Mouse (Mus musculus): ENCODE measurements around the gene Abca5.
A peak's percentile ranks its signal among the peaks of the same experiment; 100 is the strongest.

Gene Abca5

GRCm38 (mm10) chr11:110297917-110298533 is 39.5 kb downstream of the Abca5 start:
- no peak for DNase-seq (ENCODE audit: low spot score)

- DNase-seq (ENCODE audit: low spot score), result no peak
These were observed 46.9 kb downstream of the Abca5 start for GRCm38 (mm10) chr11:110290586-110290985.

- DNase-seq (ENCODE audit: low spot score), result no peak
These were observed 49.1 kb downstream of the Abca5 start for GRCm38 (mm10) chr11:110288423-110288822.

GRCm38 (mm10) chr11:110287694-110288093 is 49.8 kb downstream of the Abca5 start:
- no peak for DNase-seq (ENCODE audit: low spot score)

- no peak for DNase-seq (ENCODE audit: low spot score)
These were observed 51.2 kb downstream of the Abca5 start for GRCm38 (mm10) chr11:110286331-110286730.

GRCm38 (mm10) chr11:110284849-110285248 is 52.7 kb downstream of the Abca5 start:
- DNase-seq (ENCODE audit: low spot score), result no peak

- DNase-seq (ENCODE audit: low spot score), result no peak
These were observed 53.2 kb downstream of the Abca5 start for GRCm38 (mm10) chr11:110284185-110284787.

- DNase-seq (ENCODE audit: low spot score), result no peak
These were observed 62.7 kb downstream of the Abca5 start for GRCm38 (mm10) chr11:110274794-110275193.

GRCm38 (mm10) chr11:110271745-110272144 is 65.8 kb downstream of the Abca5 start:
- peak; percentile 40 for DNase-seq (ENCODE audit: low spot score)

GRCm38 (mm10) chr11:110268244-110268844 is 69.2 kb downstream of the Abca5 start:
- peak; percentile 63 for DNase-seq (ENCODE audit: low spot score)

GRCm38 (mm10) chr11:110267232-110267631 is 70.3 kb downstream of the Abca5 start:
- no peak for DNase-seq (ENCODE audit: low spot score)

- DNase-seq (ENCODE audit: low spot score), result no peak
These were observed 70.8 kb downstream of the Abca5 start for GRCm38 (mm10) chr11:110266757-110267156.

GRCm38 (mm10) chr11:110261867-110262266 is 75.6 kb downstream of the Abca5 start:
- no peak for DNase-seq (ENCODE audit: low spot score)

- no peak for DNase-seq (ENCODE audit: low spot score)
These were observed 79.6 kb downstream of the Abca5 start for GRCm38 (mm10) chr11:110257911-110258310.

GRCm38 (mm10) chr11:110257061-110257460 is 80.5 kb downstream of the Abca5 start:
- no peak for DNase-seq (ENCODE audit: low spot score)

GRCm38 (mm10) chr11:110252256-110252655 is 85.3 kb downstream of the Abca5 start:
- no peak for DNase-seq (ENCODE audit: low spot score)

GRCm38 (mm10) chr11:110251534-110251933 is 86.0 kb downstream of the Abca5 start, which contains the start of gene Abca6:
Abca6 (minus strand) TSS chr11:110251776.
- no peak for DNase-seq (ENCODE audit: low spot score)

GRCm38 (mm10) chr11:110244730-110245129 is 92.8 kb downstream of the Abca5 start:
- DNase-seq (ENCODE audit: low spot score), result no peak

- DNase-seq (ENCODE audit: low spot score), result no peak
These were observed 100.0 kb downstream of the Abca5 start for GRCm38 (mm10) chr11:110237466-110237865.

- DNase-seq (ENCODE audit: low spot score), result no peak
These were observed 104.5 kb downstream of the Abca5 start for GRCm38 (mm10) chr11:110232975-110233374.

Data from layer of hippocampus, adult 9-10 months (tissue).